Mouse (Mus musculus) MEL (cell line): ENCODE results near the gene Retreg1. TPM values are rescaled to one million over a fixed set of nuclear protein-coding genes. Genes with fewer than 3 reads are reported as not detected.

ENCODE experiments used
- DNase-seq: peaks from one replicate; pipeline ENCODE4 v3.0.0; 2011; ENCODE audit warnings: low read depth, low spot score
- H3K27ac ChIP-seq: 2 replicates; pipeline ENCODE4 v1.5.1; 2012; ENCODE audit warnings: low read depth, mild to moderate bottlenecking, control low read depth, low read length, moderate library complexity; ENCODE audit not compliant: control insufficient read depth
- H3K27me3 ChIP-seq, 2 experiments: fragments of 150-350 bp in 1 of 2; sonication (generic) in 1 of 2; 2 replicates each; pipeline ENCODE4 v1.6.1; 2012; ENCODE audit warnings: low read length in 2 of 2, mild to moderate bottlenecking in 2 of 2, improper control_type of control experiment in 1 of 2, moderate library complexity in 1 of 2; ENCODE audit not compliant: insufficient read depth in 2 of 2, control insufficient read depth in 1 of 2
- H3K36me3 ChIP-seq, 2 experiments: 2 replicates each; pipeline ENCODE4 v1.6.1; 2012 to 2014; ENCODE audit warnings: low read length in 2 of 2, improper control_type of control experiment in 1 of 2, inconsistent platforms in 1 of 2, mild to moderate bottlenecking in 1 of 2; ENCODE audit not compliant: insufficient read depth in 2 of 2, control insufficient read depth in 1 of 2
- H3K4me1 ChIP-seq, 2 experiments: fragments of 150-350 bp in 1 of 2; sonication (generic) in 1 of 2; 2 replicates each; pipeline ENCODE4 v1.6.1; 2012; ENCODE audit warnings: low read length in 2 of 2, improper control_type of control experiment in 1 of 2, mild to moderate bottlenecking in 1 of 2; ENCODE audit not compliant: insufficient read depth in 2 of 2, control insufficient read depth in 1 of 2
- H3K4me3 ChIP-seq, 2 experiments: fragments of 150-350 bp in 1 of 2; sonication (generic) in 1 of 2; 2 replicates each; pipeline ENCODE4 v1.5.1; 2012; ENCODE audit warnings: low read depth in 2 of 2, low read length in 2 of 2, mild to moderate bottlenecking in 2 of 2, moderate library complexity in 2 of 2, control low read depth in 1 of 2, improper control_type of control experiment in 1 of 2; ENCODE audit not compliant: control insufficient read depth in 1 of 2, insufficient read depth in 1 of 2
- H3K79me2 ChIP-seq: 2 replicates; pipeline ENCODE4 v1.6.1; 2012; ENCODE audit warnings: mild to moderate bottlenecking, low read length, moderate library complexity; ENCODE audit not compliant: control insufficient read depth, poor library complexity, insufficient read depth
- H3K9ac ChIP-seq: 2 replicates; pipeline ENCODE4 v1.6.1; 2012; ENCODE audit warnings: low read depth, mild to moderate bottlenecking, control low read depth, low read length, moderate library complexity; ENCODE audit not compliant: control insufficient read depth, poor library complexity, severe bottlenecking
- H3K9me3 ChIP-seq: fragments of 150-350 bp; sonication (generic); replicated peaks from 2 replicates; pipeline ENCODE4 v1.6.1; 2012; ENCODE audit warnings: mild to moderate bottlenecking, low read length, improper control_type of control experiment, moderate library complexity; ENCODE audit not compliant: insufficient read depth
- BHLHE40 ChIP-seq: IDR thresholded peaks from 2 replicates; pipeline ENCODE4 v1.6.1; 2012; ENCODE audit warnings: low read depth, mild to moderate bottlenecking, inconsistent platforms, low read length, improper control_type of control experiment, borderline replicate concordance
- CHD1 ChIP-seq: IDR thresholded peaks from 2 replicates; pipeline ENCODE4 v1.6.1; 2012; ENCODE audit warnings: low read depth, mild to moderate bottlenecking, inconsistent platforms, low read length, improper control_type of control experiment
- CTCF ChIP-seq, 3 experiments: IDR thresholded peaks in 2 of 3; conservative IDR thresholded peaks in 1 of 3; 2 replicates each; pipeline ENCODE4 v1.5.1; 2011 to 2012; ENCODE audit warnings: low read length in 3 of 3, low read depth in 2 of 3, mild to moderate bottlenecking in 2 of 3, improper control_type of control experiment in 1 of 3, inconsistent platforms in 1 of 3, mixed read lengths in 1 of 3, moderate library complexity in 1 of 3; ENCODE audit not compliant: control insufficient read depth in 1 of 3, insufficient read depth in 1 of 3, poor library complexity in 1 of 3, severe bottlenecking in 1 of 3
- E2F4 ChIP-seq: IDR thresholded peaks from 2 replicates; pipeline ENCODE4 v1.6.1; 2011; ENCODE audit warnings: low read depth, low read length, improper control_type of control experiment, borderline replicate concordance
- ELF1 ChIP-seq: IDR thresholded peaks from 2 replicates; pipeline ENCODE4 v1.6.1; 2014; ENCODE audit warnings: low read depth, mild to moderate bottlenecking, inconsistent platforms, low read length, improper control_type of control experiment, moderate library complexity
- ETS1 ChIP-seq: IDR thresholded peaks from 2 replicates; pipeline ENCODE4 v1.6.1; 2012; ENCODE audit warnings: low read depth, mild to moderate bottlenecking, inconsistent platforms, low read length, improper control_type of control experiment, moderate library complexity
- GATA1 ChIP-seq: IDR thresholded peaks from 2 replicates; pipeline ENCODE4 v1.6.1; 2011; ENCODE audit warnings: low read depth, low read length, improper control_type of control experiment
- HCFC1 ChIP-seq: IDR thresholded peaks from 2 replicates; pipeline ENCODE4 v1.6.1; 2012; ENCODE audit warnings: low read depth, mild to moderate bottlenecking, inconsistent platforms, low read length, improper control_type of control experiment, moderate library complexity
- KAT2A ChIP-seq: conservative IDR thresholded peaks from 2 replicates; pipeline ENCODE4 v1.6.1; 2012; ENCODE audit warnings: low read depth, low read length, improper control_type of control experiment, inconsistent platforms
- MAFK ChIP-seq: IDR thresholded peaks from 2 replicates; pipeline ENCODE4 v1.6.1; 2011; ENCODE audit warnings: low read depth, mild to moderate bottlenecking, low read length, improper control_type of control experiment, borderline replicate concordance
- MAX ChIP-seq: IDR thresholded peaks from 2 replicates; pipeline ENCODE4 v1.6.1; 2011; ENCODE audit warnings: low read length, improper control_type of control experiment
- MAZ ChIP-seq: IDR thresholded peaks from 2 replicates; pipeline ENCODE4 v1.6.1; 2012; ENCODE audit warnings: low read depth, mild to moderate bottlenecking, inconsistent platforms, low read length, improper control_type of control experiment
- MXI1 ChIP-seq: IDR thresholded peaks from 2 replicates; pipeline ENCODE4 v1.6.1; 2011; ENCODE audit warnings: mild to moderate bottlenecking, low read depth, low read length, improper control_type of control experiment
- MYC ChIP-seq: IDR thresholded peaks from 2 replicates; pipeline ENCODE4 v1.6.1; 2011; ENCODE audit warnings: low read depth, mild to moderate bottlenecking, low read length, improper control_type of control experiment, moderate library complexity
- NRF1 ChIP-seq: IDR thresholded peaks from 2 replicates; pipeline ENCODE4 v1.6.1; 2014; ENCODE audit warnings: low read depth, mild to moderate bottlenecking, inconsistent platforms, low read length, improper control_type of control experiment, moderate library complexity; ENCODE audit not compliant: poor library complexity, insufficient read depth, severe bottlenecking
- POLR2AphosphoS5 ChIP-seq: IDR thresholded peaks from 2 replicates; pipeline ENCODE4 v1.6.1; 2012; ENCODE audit warnings: low read depth, borderline replicate concordance, mild to moderate bottlenecking, inconsistent platforms, low read length, moderate library complexity, mixed read lengths
- SMC3 ChIP-seq: IDR thresholded peaks from 2 replicates; pipeline ENCODE4 v1.6.1; 2011; ENCODE audit warnings: low read depth, low read length, improper control_type of control experiment
- TBP ChIP-seq: IDR thresholded peaks from 2 replicates; pipeline ENCODE4 v1.8.0; 2011; ENCODE audit warnings: low read depth, low read length, improper control_type of control experiment
- TCF12 ChIP-seq: IDR thresholded peaks from 2 replicates; pipeline ENCODE4 v1.6.1; 2014; ENCODE audit warnings: low read depth, mild to moderate bottlenecking, inconsistent platforms, low read length, improper control_type of control experiment, moderate library complexity
- UBTF ChIP-seq: IDR thresholded peaks from 2 replicates; pipeline ENCODE4 v1.6.1; 2012; ENCODE audit warnings: low read depth, mild to moderate bottlenecking, inconsistent platforms, low read length, improper control_type of control experiment, moderate library complexity, borderline replicate concordance; ENCODE audit not compliant: insufficient read depth
- ZC3H11A ChIP-seq: IDR thresholded peaks from 2 replicates; pipeline ENCODE4 v1.6.1; 2012; ENCODE audit warnings: low read depth, mild to moderate bottlenecking, inconsistent platforms, low read length, improper control_type of control experiment
- ZNF384 ChIP-seq: IDR thresholded peaks from 2 replicates; pipeline ENCODE4 v1.6.1; 2012; ENCODE audit warnings: low read depth, mild to moderate bottlenecking, inconsistent platforms, low read length, improper control_type of control experiment
- polyA plus RNA-seq, 2 experiments: library from polyadenylated mRNA; stranded (reverse) in 1 of 2; unstranded in 1 of 2; fragments of >175 nt in 1 of 2; fragments of >200 nt in 1 of 2; gene quantifications; 2 replicates each; pipeline versions ENCODE4 v1.2.1 to v1.2.4; 2012; ENCODE audit warnings: low replicate concordance in 2 of 2, low read depth in 1 of 2; ENCODE audit not compliant: insufficient read length in 2 of 2, insufficient read depth in 1 of 2, missing spikeins in 1 of 2
- total RNA-seq: library from RNA; depleted of rRNA; stranded (reverse); fragments of 300-350 nt; gene quantifications from 2 replicates; pipeline ENCODE4 v1.2.3, GENCODE M21; 2012

Gene Retreg1
- total and polyA plus RNA-seq, 3 experiments, result 3.1 to 7.6 TPM; not detected in 1

- H3K9ac ChIP-seq, result no peak overlapping the region
- no peak overlapping the region for H3K4me3 ChIP-seq
- no peaks in the 10 kb centered on the region for H3K27me3 ChIP-seq
- H3K4me1 ChIP-seq, result no peaks in the 10 kb centered on the region
- no peak overlapping the region for H3K27ac ChIP-seq
- DNase-seq, result no peak
- no peaks in the 10 kb centered on the region for H3K9me3 ChIP-seq
- no peak for TF ChIP-seq ZC3H11A
- TF ChIP-seq POLR2AphosphoS5, result no peak
- no peak for TF ChIP-seq GATA1
- TF ChIP-seq TBP, result no peak
- TF ChIP-seq NRF1, result no peak
- no peak for TF ChIP-seq HCFC1
- no peak for TF ChIP-seq E2F4
- TF ChIP-seq MXI1, result no peak
- TF ChIP-seq UBTF, result no peak
- no peak for TF ChIP-seq KAT2A
- H3K36me3 ChIP-seq, result no peaks in the 10 kb centered on the region
- no peaks in the 10 kb centered on the region for H3K79me2 ChIP-seq
Observed at GRCm38 (mm10) chr15:26012891-26013290, 169.9 kb downstream of the Retreg1 start.

- no peak for TF ChIP-seq TBP
- TF ChIP-seq POLR2AphosphoS5, result no peak
- no peak for TF ChIP-seq ZC3H11A
- TF ChIP-seq ETS1, result no peak
- no peak for TF ChIP-seq MAX
- no peak for TF ChIP-seq KAT2A
- no peak for TF ChIP-seq CHD1
- TF ChIP-seq BHLHE40, result no peak
- TF ChIP-seq CTCF (IDR thresholded peaks at IDR 0.05 in 2 of 3, conservative IDR thresholded peaks at IDR 0.05 in 1 of 3; ENCODE audit: control insufficient read depth in 1 of 3, insufficient read depth in 1 of 3, low read depth in 2 of 3, low read length in 3 of 3, poor library complexity in 1 of 3, severe bottlenecking in 1 of 3), result no peak
- no peak for TF ChIP-seq MYC
- no peak for TF ChIP-seq ZNF384
- TF ChIP-seq ELF1, result no peak
- no peak for TF ChIP-seq TCF12
- no peak for TF ChIP-seq MAZ
- no peak for TF ChIP-seq MAFK
- no peak for TF ChIP-seq GATA1
- TF ChIP-seq SMC3, result no peak
- TF ChIP-seq, all 39 proteins: peak for 0
- Histone ChIP-seq H3K9me3 (no peaks in the 10 kb centered on the region), H3K79me2 (no peaks in the 10 kb centered on the region), H3K27ac (no peak overlapping the region), H3K4me1 (no peaks in the 10 kb centered on the region), H3K9ac (no peak overlapping the region), H3K4me3 (no peak overlapping the region), H3K36me3 (no peaks in the 10 kb centered on the region), H3K27me3 (no peaks in the 10 kb centered on the region)
- DNase-seq, result no peak
Observed at GRCm38 (mm10) chr15:26015979-26016665, 173.1 kb downstream of the Retreg1 start.
